Mouse (Mus musculus) heart, postnatal 0 days (tissue): ENCODE data around the gene Sparcl1.

Source experiments
- CTCF ChIP-seq: IDR thresholded peaks from 2 replicates; pipeline ENCODE4 v1.5.1; 2016; ENCODE audit warnings: antibody characterized with exemption, control low read depth, low read depth
- EP300 ChIP-seq: IDR thresholded peaks from 2 replicates; pipeline ENCODE4 v1.6.1; 2016; ENCODE audit warnings: antibody characterized with exemption, low read depth

DNA sequence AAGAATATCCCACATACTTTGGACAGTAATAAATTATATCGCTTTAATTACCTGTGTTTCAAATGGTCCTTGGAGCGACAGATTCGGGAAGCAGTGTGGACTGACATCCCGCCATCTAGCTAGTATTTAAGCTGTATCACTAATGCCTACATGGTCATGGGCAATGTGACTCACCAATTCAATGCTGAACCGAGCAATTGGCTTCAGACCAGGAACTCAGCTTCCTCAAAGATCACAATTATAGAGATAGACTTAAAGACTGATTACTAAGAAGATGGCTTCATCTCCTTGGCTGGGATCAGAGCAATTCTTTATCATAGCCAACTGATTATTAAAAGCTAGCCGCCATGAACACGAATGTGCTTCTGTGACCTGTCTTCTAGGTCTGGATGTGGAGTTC lies 36.0 kb downstream of the Sparcl1 start, which contains the start of gene Gm17660:
- no peak for TF ChIP-seq EP300
- no peak for TF ChIP-seq CTCF
